Mouse (Mus musculus): ENCODE measurements at regions not wholly inside any gene's neighbourhood (a gene's known extent, or its start where the extent isn't known, plus 50 kb on each side); places are given as distances from the start of the nearest gene placed in this dataset.

GRCm38 (mm10) chr13:60427755-60428385 is 173.9 kb upstream of the Dapk1 start:
- no peak for DNase-seq (ENCODE audit: low spot score in 2 of 2)

- no peak for DNase-seq (ENCODE audit: low spot score in 2 of 2)
Measured at GRCm38 (mm10) chr13:60429148-60429547, 172.6 kb upstream of the Dapk1 start.

- no peak for DNase-seq (ENCODE audit: low spot score in 2 of 2)
Measured at GRCm38 (mm10) chr13:60431412-60431811, 170.3 kb upstream of the Dapk1 start.

GRCm38 (mm10) chr13:60434221-60435210 is 167.2 kb upstream of the Dapk1 start:
- no peak for DNase-seq (ENCODE audit: low spot score in 2 of 2)

GRCm38 (mm10) chr13:60435333-60435732 is 166.4 kb upstream of the Dapk1 start:
- DNase-seq (ENCODE audit: low spot score in 2 of 2): no peak

- DNase-seq (ENCODE audit: low spot score in 2 of 2): no peak
Measured at GRCm38 (mm10) chr13:60438177-60438576, 163.6 kb upstream of the Dapk1 start.

GRCm38 (mm10) chr13:60440586-60440985 is 161.2 kb upstream of the Dapk1 start:
- DNase-seq (ENCODE audit: low spot score in 2 of 2): no peak

- DNase-seq (ENCODE audit: low spot score in 2 of 2): no peak
Measured at GRCm38 (mm10) chr13:60445164-60445563, 156.6 kb upstream of the Dapk1 start.

GRCm38 (mm10) chr13:60446926-60447325 is 154.8 kb upstream of the Dapk1 start:
- no peak for DNase-seq (ENCODE audit: low spot score in 2 of 2)

GRCm38 (mm10) chr13:60450721-60451506 is 150.8 kb upstream of the Dapk1 start:
- no peak for DNase-seq (ENCODE audit: low spot score in 2 of 2)

GRCm38 (mm10) chr13:60453821-60454483 is 147.8 kb upstream of the Dapk1 start:
- no peak for DNase-seq (ENCODE audit: low spot score in 2 of 2)

- no peak for DNase-seq (ENCODE audit: low spot score in 2 of 2)
Measured at GRCm38 (mm10) chr13:60455033-60455619, 146.6 kb upstream of the Dapk1 start.

- no peak for DNase-seq (ENCODE audit: low spot score in 2 of 2)
Measured at GRCm38 (mm10) chr13:60455863-60456551, 145.7 kb upstream of the Dapk1 start.

GRCm38 (mm10) chr13:60457277-60457676 is 144.5 kb upstream of the Dapk1 start:
- DNase-seq (ENCODE audit: low spot score in 2 of 2): no peak

GRCm38 (mm10) chr13:60459002-60459401 is 142.7 kb upstream of the Dapk1 start:
- no peak for DNase-seq (ENCODE audit: low spot score in 2 of 2)

- no peak for DNase-seq (ENCODE audit: low spot score in 2 of 2)
Measured at GRCm38 (mm10) chr13:60466553-60467313, 135.0 kb upstream of the Dapk1 start.

GRCm38 (mm10) chr13:60467821-60468579 is 133.7 kb upstream of the Dapk1 start:
- peak in 1 of 2 experiments; percentile 66 for DNase-seq (ENCODE audit: low spot score in 2 of 2)

GRCm38 (mm10) chr13:60470426-60471398 is 131.0 kb upstream of the Dapk1 start:
- DNase-seq (ENCODE audit: low spot score in 2 of 2): no peak
